9 mouse cellular contexts compared by ENCODE assay signal in genomic region chr11:58643350-58643749, GRCm38 (mm10). TPM values are rescaled to one million over a fixed set of nuclear protein-coding genes. Genes with fewer than 3 reads are reported as not detected.
DNase-seq lines count a peak whose midpoint lies in the region; ATAC-seq and TF ChIP-seq lines count a peak whose summit lies in the region.
"Had no signal": no experiment of that assay in that cellular context is flagged by ENCODE, and none has a peak within 500 bp of the region (broad histone marks: within the 10 kb centered on the region; RNA-seq: fewer than 3 reads in every experiment).

No protein-coding gene starts in this region.

- H3K4me3 ChIP-seq in hindbrain, embryonic 10.5 days: no peak overlapping the region
- no peak overlapping the region for H3K4me3 ChIP-seq in hindbrain, embryonic 12.5 days
- H3K4me3 ChIP-seq in liver, adult 2 months (ENCODE audit: insufficient read depth, low read depth, low read length): no peak overlapping the region

- no peaks in the 10 kb centered on the region for H3K79me2 ChIP-seq in liver, adult 2 months (ENCODE audit: control insufficient read depth, insufficient read depth, low read length)

- TF ChIP-seq CTCF in liver, adult 2 months (IDR thresholded peaks at IDR 0.05; ENCODE audit: low read depth, low read length): peak; percentile 86

- no peaks in the 10 kb centered on the region for H3K9me3 ChIP-seq in hindbrain, embryonic 10.5 days
- H3K9me3 ChIP-seq in hindbrain, embryonic 12.5 days (replicated peaks): no peaks in the 10 kb centered on the region

- H3K27ac ChIP-seq in hindbrain, embryonic 10.5 days: no peak overlapping the region
- H3K27ac ChIP-seq in hindbrain, embryonic 12.5 days: no peak overlapping the region
- no peak overlapping the region for H3K27ac ChIP-seq in liver, adult 2 months (replicated peaks; ENCODE audit: insufficient read depth, low read depth, low read length)

- H3K4me1 ChIP-seq in hindbrain, embryonic 10.5 days (replicated peaks): peaks cover 10% of the 10 kb centered on the region
- H3K4me1 ChIP-seq in hindbrain, embryonic 12.5 days: peaks cover 9% of the 10 kb centered on the region
- H3K4me1 ChIP-seq in liver, adult 2 months (ENCODE audit: control insufficient read depth, insufficient read depth, low read length): no peaks in the 10 kb centered on the region; the same call in 1 of the 2 replicates

- H3K9ac ChIP-seq in hindbrain, embryonic 12.5 days: no peak overlapping the region
- no peak overlapping the region for H3K9ac ChIP-seq in liver, adult 2 months (ENCODE audit: low read depth, low read length)

- H3K4me2 ChIP-seq in hindbrain, embryonic 12.5 days (replicated peaks): no peak overlapping the region

- no peak for TF ChIP-seq POLR2A in liver, adult 2 months (IDR thresholded peaks at IDR 0.05; ENCODE audit: extremely low read depth, insufficient read depth, low read length)

- no peak for ATAC-seq in hindbrain, embryonic 12.5 days (ENCODE audit: low FRiP score)
- peak; percentile 57 for ATAC-seq in erythroid progenitor cell, adult 5-6 weeks (replicated peaks; ENCODE audit: low FRiP score, poor library complexity, severe bottlenecking)

- WGBS in hindbrain, embryonic 10.5 days: 36% methylated on average over 6 of the region's 6 CpGs
- 36% methylated on average over 6 of the region's 6 CpGs for WGBS in hindbrain, embryonic 12.5 days
- WGBS in liver, adult 2 months: 38% methylated on average over 6 of the region's 6 CpGs

- H3K27me3 ChIP-seq in hindbrain, embryonic 10.5 days (ENCODE audit: insufficient read depth, poor library complexity, severe bottlenecking): peaks cover 31% of the 10 kb centered on the region
- H3K27me3 ChIP-seq in hindbrain, embryonic 12.5 days: peaks cover 20% of the 10 kb centered on the region
- H3K27me3 ChIP-seq in liver, adult 2 months (ENCODE audit: control insufficient read depth, insufficient read depth, low read length): peaks cover 6% of the 10 kb centered on the region

- no peaks in the 10 kb centered on the region for H3K36me3 ChIP-seq in hindbrain, embryonic 10.5 days
- H3K36me3 ChIP-seq in hindbrain, embryonic 12.5 days: no peaks in the 10 kb centered on the region
- no peaks in the 10 kb centered on the region for H3K36me3 ChIP-seq in liver, adult 2 months (ENCODE audit: control insufficient read depth, insufficient read depth, low read length)

- DNase-seq in hindbrain, embryonic 10.5 days (ENCODE audit: low spot score): peak; percentile 48
- peak; percentile 54 for DNase-seq in CD4-positive helper T cell, adult 2 months (ENCODE audit: low read depth, low spot score)
- peak; percentile 84 for DNase-seq in R1 (ENCODE audit: low read depth, low spot score)
- peak; percentile 12 for DNase-seq in liver, adult 2 months (ENCODE audit: extremely low read depth, low read depth, low spot score)
- peak; percentile 23 for DNase-seq in right cerebral cortex, postnatal 14 days
- no peak for DNase-seq in urinary bladder, postnatal 4 days (ENCODE audit: low spot score in 2 of 2)

RNA-seq across cellular contexts. Expression of gene Trim58, which starts 3.1 kb away (rescaled TPM):
- polyA plus RNA-seq in hindbrain, embryonic 10.5 days (2016; fragmentation: Nextera tagmentation; extraction: Ambion mirVana): 0.54 and 0.60 TPM in 2 replicates
- 0.51 and 0.53 TPM in 2 replicates for polyA plus RNA-seq in hindbrain, embryonic 12.5 days (2016; fragmentation: Nextera tagmentation; extraction: Ambion mirVana)
- total RNA-seq in erythroid progenitor cell, adult 5-6 weeks (2015; ENCODE audit: low replicate concordance): 56.9 and 65.4 TPM in 2 replicates
- 45.0 and 61.1 TPM in 2 replicates for total RNA-seq in erythroid progenitor cell, adult 5-6 weeks (2017; ENCODE audit: low replicate concordance)
- total RNA-seq in liver, adult 2 months (2014; rRNA removed): not detected in 2 replicates
- not detected in 2 replicates for polyA plus RNA-seq in liver, adult 2 months (2012; rRNA removed)
- polyA plus RNA-seq: gonadal fat pad, adult 2 months had no signal

RNA-seq across cellular contexts. Expression of gene Olfr323, which starts 13.0 kb away (rescaled TPM):
- not detected in 2 replicates for polyA plus RNA-seq in hindbrain, embryonic 10.5 days (2016; fragmentation: Nextera tagmentation; extraction: Ambion mirVana)
- not detected in 2 replicates for polyA plus RNA-seq in hindbrain, embryonic 12.5 days (2016; fragmentation: Nextera tagmentation; extraction: Ambion mirVana)
- total RNA-seq in erythroid progenitor cell, adult 5-6 weeks (2015; ENCODE audit: low replicate concordance): not detected in 2 replicates
- total RNA-seq in erythroid progenitor cell, adult 5-6 weeks (2017; ENCODE audit: low replicate concordance): not detected in 2 replicates
- not detected in 2 replicates for total RNA-seq in liver, adult 2 months (2014; rRNA removed)
- not detected in 2 replicates for polyA plus RNA-seq in liver, adult 2 months (2012; rRNA removed)
- polyA plus RNA-seq: gonadal fat pad, adult 2 months had no signal

RNA-seq across cellular contexts. Expression of gene Olfr322, which starts 15.2 kb away (rescaled TPM):
- polyA plus RNA-seq in hindbrain, embryonic 10.5 days (2016; fragmentation: Nextera tagmentation; extraction: Ambion mirVana): not detected in 2 replicates
- not detected in 2 replicates for polyA plus RNA-seq in hindbrain, embryonic 12.5 days (2016; fragmentation: Nextera tagmentation; extraction: Ambion mirVana)
- total RNA-seq in erythroid progenitor cell, adult 5-6 weeks (2015; ENCODE audit: low replicate concordance): 0.42 TPM in 1 of 2 replicates, not detected in the other
- 0.77 and 1.9 TPM in 2 replicates for total RNA-seq in erythroid progenitor cell, adult 5-6 weeks (2017; ENCODE audit: low replicate concordance)
- total RNA-seq in liver, adult 2 months (2014; rRNA removed): not detected in 2 replicates
- not detected in 2 replicates for polyA plus RNA-seq in liver, adult 2 months (2012; rRNA removed)
- polyA plus RNA-seq: gonadal fat pad, adult 2 months had no signal

RNA-seq across cellular contexts. Expression of gene 2210407C18Rik, which starts 27.5 kb away (rescaled TPM):
- not detected in 2 replicates for polyA plus RNA-seq in hindbrain, embryonic 10.5 days (2016; fragmentation: Nextera tagmentation; extraction: Ambion mirVana)
- not detected in 2 replicates for polyA plus RNA-seq in hindbrain, embryonic 12.5 days (2016; fragmentation: Nextera tagmentation; extraction: Ambion mirVana)
- total RNA-seq in erythroid progenitor cell, adult 5-6 weeks (2015; ENCODE audit: low replicate concordance): not detected in 2 replicates
- total RNA-seq in erythroid progenitor cell, adult 5-6 weeks (2017; ENCODE audit: low replicate concordance): not detected in 2 replicates
- 0.27 TPM in 1 of 2 replicates, not detected in the other for total RNA-seq in liver, adult 2 months (2014; rRNA removed)
- not detected in 2 replicates for polyA plus RNA-seq in liver, adult 2 months (2012; rRNA removed)
- polyA plus RNA-seq: gonadal fat pad, adult 2 months had no signal

RNA-seq across cellular contexts. Expression of gene Olfr320, which starts 37.5 kb away (rescaled TPM):
- not detected in 2 replicates for polyA plus RNA-seq in hindbrain, embryonic 10.5 days (2016; fragmentation: Nextera tagmentation; extraction: Ambion mirVana)
- not detected in 2 replicates for polyA plus RNA-seq in hindbrain, embryonic 12.5 days (2016; fragmentation: Nextera tagmentation; extraction: Ambion mirVana)
- total RNA-seq in erythroid progenitor cell, adult 5-6 weeks (2015; ENCODE audit: low replicate concordance): not detected in 2 replicates
- not detected in 2 replicates for total RNA-seq in erythroid progenitor cell, adult 5-6 weeks (2017; ENCODE audit: low replicate concordance)
- not detected in 2 replicates for total RNA-seq in liver, adult 2 months (2014; rRNA removed)
- polyA plus RNA-seq in liver, adult 2 months (2012; rRNA removed): not detected in 2 replicates
- polyA plus RNA-seq: gonadal fat pad, adult 2 months had no signal

Comparison
In these comparisons a context has a peak if more than half of its experiments do, and no peak if none do; other contexts are left out.
1. DNase-seq: peak in hindbrain, embryonic 10.5 days (single experiment), CD4-positive helper T cell, adult 2 months (single experiment), R1 (single experiment), liver, adult 2 months (single experiment) and right cerebral cortex, postnatal 14 days (single experiment); none in urinary bladder, postnatal 4 days (0 of 2).